Mouse (Mus musculus) embryo, embryonic 11.5 days (tissue): ENCODE results near the gene Ttc7.
A peak's percentile ranks its signal among the peaks of the same experiment; 100 is the strongest.

Experiments
- DNase-seq: peaks from one replicate; pipeline ENCODE4 v3.0.0-alpha.2; 2012; ENCODE audit warnings: low read depth, low spot score

Ttc7 gene

DNA sequence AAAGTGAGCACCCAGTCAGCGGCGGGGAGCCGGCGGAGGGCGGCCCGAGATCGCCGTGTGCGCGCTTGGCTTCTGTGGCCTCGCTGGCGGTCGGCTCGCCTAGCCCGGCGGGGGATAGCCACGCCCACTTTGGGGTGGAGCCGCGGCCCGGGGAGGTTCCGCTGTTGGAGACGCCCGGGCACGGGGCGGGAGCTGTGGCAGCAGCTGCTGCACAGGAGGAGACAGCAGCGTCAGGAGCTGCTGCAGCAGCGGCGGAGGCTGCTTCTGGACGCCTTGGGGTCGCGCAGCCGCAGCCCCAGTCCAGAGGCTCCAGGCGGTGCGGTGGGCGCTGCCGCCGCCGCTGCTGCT lies at the start of gene Ttc7:
Gene Ttc7, plus strand, starts transcription at position 181 of the 348 bp plus-strand sequence.
- DNase-seq = peak; percentile 90

DNA sequence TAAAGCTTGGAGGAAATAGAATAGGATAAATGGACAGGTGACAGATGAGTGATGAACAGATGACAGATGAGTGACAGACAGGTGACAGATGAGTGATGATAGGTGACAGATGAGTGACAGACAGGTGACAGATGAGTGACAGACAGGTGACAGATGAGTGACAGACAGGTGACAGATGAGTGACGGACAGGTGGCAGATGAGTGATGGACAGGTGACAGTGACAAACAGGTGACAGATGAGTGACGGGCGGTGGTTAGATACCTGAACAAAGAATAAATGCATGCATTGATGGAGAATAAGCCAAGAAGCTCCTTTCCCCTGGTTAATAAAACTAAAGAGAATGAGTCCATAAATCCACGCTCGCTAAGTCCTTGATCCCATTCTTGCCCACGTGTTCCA lies 47.7 kb upstream of the Ttc7 start:
- DNase-seq = no peak

DNA sequence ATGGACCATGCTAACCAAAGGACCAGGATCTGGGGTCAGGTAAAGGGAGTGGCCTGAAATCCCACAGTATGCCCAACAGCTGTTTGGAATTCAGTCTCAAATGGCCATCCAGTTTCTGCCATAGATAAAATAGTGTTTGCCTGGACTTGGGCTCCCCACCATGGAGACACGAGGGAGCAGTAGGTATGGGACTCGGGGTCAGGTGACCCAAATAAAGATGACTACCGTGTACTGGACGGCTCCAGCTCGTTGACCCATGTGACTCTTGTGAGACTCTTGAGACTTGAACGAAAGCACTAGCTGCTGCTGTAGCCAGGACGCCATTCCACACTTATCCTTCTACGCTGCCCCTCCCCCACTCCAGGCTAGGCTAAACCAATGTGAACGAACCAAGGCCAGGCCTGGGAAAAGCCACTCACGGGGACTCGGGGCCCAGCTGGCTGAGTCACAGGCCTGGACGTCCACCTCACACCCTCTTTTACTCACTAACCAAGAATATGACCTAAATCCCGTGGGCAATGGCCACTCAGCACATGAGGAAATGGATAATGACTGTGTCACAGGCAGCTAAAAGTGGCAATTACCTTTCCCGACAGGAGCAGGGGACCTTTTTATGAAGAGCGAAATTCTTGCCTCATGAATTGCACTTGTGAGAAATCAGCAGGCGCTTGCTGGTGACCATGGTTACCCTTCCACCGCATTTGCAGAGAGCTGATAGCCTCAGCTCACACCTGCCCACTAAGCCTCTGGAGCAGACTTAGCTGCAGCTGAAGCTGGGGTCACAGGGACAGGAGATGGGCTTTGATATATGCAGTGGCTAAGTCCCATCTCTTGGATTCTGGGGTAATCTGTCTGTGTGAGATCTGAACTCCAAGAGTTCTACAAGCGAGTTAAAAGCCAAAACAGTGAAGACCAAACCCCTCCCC lies 45.7 kb upstream of the Ttc7 start:
- peak; percentile 26 for DNase-seq

DNA sequence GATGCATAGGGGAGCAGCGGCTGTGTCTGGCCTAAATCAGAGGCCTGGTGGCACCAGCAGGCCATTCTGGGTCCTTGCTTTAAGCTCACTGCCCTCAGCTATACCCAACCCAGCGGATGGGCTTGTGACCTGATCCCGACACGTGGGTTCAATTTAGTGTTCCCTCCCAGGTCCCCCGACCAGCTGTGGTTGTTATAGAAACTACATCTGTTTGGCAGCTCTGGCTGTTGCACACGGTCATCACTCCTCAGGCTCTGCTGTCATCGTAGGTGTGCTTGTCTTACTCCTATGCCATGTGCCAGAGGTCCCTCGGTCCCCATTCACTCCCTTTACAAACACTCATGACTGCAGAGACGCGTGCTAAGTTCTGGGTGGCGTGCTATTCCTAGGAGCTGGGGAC lies 44.9 kb upstream of the Ttc7 start:
- DNase-seq = peak; percentile 30

DNA sequence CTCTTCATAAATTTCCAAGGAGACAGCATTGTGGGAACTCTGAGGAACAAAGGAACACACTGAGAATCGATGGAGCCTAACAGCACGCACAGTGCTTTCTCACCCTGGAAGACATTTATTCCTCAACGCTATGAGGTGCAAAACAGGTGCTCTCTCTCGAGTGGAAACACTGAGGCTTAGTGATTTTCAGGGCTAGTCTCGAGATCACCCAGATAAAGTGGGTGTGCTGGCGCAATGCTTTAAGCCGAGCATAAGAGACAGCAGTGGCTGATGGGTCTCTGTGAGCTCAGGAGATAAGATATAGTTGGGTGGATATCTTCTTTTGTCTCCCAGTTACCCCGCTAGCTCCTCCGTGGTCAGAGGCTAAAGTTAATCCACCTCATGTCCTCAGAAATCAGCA lies 36.6 kb upstream of the Ttc7 start:
- DNase-seq = no peak

DNA sequence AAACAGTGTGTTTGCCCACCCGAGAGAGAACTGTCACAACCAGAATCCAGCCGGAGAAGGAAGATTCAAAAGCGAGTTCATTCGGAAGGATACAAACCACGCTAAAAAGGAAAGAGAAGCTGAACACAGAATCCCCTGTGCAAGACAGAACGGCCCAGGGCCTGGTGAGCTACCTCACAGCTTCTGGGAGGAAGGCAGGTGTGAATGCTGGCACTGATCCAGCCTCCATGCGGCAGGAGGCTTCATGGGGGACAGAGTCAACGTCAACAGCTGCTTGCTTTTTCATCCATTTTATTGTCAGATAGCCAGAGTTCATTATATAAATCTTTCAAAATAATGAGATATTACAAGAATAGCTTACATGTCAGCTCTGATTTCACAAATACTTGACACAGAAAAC lies 28.3 kb upstream of the Ttc7 start:
- no peak for DNase-seq

DNA sequence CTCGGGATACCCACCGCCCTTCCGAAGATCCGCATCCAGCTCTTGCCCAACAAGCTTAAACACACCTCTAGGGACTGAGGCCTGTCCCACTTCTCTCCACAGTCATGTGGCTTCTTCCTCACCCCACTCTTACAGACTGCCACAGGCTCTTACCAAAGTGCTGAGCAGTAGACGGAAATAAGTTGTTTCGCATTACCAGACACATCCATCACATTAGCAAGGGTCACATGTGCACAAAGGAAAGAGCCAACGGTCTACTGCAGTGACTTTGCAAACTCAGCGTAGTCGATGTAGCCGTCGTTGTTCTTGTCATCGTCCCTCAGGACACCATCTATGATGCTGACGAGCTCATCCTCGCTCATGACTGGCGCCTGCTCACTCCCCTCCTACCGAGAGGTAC lies 27.0 kb upstream of the Ttc7 start:
- no peak for DNase-seq

DNA sequence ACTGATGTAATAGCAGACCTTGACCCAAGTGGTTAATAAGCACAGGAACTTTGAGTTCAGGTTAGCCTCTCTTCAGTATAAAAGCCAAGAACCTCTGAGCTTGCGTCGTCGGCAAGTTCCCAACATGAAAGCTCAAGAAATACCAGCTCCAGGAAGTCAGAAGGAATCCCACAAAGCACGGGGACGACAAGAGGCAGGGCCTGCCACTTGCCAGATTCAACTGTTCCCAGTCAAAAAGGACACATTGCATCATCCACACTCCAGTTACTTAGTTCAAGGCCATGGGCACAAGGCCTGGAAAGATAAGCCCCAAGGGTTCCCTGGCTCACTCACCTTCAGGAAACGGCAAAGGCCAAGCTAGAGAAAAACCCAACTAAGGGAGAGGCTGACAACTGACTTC lies 19.3 kb upstream of the Ttc7 start:
- no peak for DNase-seq

DNA sequence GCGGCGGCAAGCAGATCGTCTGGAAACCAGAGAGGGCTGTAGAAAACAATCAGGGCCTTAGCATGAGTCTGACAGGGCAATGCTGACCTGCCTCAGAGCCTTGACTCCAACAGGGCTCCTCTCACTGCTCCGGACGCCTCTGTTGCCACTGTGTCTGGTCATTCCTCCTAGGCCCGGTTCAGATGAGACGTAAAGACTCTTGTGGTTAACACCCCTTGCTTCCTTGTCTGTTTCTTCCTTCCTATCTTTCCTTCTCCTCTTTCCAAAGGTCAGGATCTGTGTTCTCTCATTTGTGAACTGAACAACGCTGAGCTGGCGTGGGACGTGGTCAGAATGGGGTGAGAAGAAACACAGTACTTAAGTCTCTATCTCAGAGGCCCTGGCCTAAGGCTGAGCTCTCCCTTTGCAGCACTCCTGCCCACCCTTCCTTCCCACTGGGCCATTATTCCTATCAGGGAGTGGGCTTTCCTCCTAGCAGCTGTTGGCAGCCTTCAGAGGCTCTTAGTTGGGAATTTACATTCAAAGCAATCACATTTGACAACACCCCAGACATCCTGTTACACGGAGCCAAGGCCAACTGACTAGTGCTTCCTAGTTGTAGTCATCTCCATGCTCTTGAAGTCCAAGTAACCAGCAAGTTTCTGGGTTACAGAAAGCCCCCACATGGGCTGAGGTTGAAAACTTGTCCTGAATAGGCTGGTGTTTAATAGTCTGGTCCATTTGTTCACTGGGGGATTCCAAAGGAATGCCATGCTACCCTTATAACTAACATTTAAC lies 18.4 kb upstream of the Ttc7 start:
- no peak for DNase-seq

DNA sequence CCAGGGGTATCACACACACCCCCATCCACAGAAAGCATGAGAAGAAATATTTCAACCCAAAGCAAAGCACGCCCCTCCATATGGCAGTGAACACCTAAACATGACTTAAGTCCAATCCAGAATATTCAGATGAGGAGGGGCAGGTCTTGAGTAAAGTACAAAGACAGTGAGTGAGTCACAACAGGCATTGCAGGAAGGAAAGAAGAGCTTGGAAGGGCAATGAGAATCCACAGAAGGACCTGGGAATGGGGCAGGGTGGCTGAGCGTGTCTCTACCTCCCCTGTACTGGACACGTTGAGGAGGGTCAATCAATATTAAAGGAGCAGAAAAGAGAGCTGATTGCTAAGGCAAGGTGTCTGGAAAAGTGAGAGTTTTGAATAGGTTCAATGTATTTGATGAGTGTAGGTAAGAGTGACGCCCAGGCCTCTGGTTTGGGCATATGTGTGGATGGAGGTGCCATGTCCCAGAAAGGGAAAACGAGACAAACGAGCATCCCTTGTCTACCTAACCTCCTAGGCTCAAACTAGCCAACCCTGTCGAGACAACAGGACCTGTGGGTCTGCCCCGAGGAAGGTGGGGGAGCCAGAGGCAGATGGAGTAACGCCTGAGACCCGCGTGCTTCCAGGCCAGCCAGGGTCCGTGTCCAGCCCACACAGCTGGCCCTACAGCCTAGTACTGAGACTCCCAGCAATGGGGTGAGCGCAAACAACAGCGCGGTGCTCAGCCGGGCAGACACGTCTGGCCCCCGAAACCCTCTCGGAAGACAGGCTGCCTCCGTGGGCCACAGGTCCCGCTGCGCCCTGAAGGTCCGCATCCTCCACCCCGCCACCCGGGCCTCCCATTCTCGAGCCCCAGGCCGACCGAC lies 17.5 kb upstream of the Ttc7 start:
- DNase-seq = no peak

DNA sequence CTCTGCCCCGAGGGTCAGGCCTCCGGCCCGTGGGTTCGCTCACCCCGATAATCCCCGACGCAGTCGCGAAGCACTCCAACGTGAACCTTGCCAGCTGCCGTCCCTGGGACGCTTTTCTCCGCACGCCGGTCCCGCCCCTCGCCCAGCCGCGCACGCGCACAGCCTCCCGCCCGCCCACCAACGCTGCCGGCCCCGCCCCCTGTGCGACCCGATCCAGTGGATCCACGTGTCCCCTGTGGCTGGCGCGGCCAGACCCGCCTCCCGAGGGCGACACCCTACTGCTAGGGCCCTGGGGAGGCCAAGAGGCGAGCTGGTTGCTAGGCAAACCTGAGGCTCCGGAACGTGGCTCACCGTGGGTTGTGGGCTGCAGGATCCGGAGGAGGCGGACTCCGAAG lies 16.9 kb upstream of the Ttc7 start, which contains the start of gene Mcfd2:
Gene Mcfd2, minus strand, starts transcription at position 144 of the 395 bp plus-strand sequence.
- DNase-seq = peak; percentile 82

DNA sequence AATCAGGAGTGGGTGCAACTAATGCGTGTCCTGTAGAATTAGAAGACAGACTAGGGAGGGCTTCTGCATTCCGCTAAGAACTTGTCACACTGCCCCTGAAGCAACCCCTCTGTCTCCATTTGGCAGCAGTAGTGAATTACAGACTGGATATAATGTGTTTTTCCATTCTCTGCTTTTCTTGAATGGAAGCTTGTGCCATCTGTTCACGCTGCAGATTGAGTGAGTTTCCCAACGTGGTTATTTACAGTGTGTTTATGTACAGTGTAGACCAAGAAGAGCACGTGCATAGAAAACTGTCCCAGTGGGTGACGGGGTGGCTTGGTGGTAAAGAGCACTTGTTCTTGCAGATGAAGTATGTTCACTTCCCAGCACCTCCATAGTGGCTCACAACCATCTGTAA lies 13.2 kb upstream of the Ttc7 start:
- DNase-seq = no peak

DNA sequence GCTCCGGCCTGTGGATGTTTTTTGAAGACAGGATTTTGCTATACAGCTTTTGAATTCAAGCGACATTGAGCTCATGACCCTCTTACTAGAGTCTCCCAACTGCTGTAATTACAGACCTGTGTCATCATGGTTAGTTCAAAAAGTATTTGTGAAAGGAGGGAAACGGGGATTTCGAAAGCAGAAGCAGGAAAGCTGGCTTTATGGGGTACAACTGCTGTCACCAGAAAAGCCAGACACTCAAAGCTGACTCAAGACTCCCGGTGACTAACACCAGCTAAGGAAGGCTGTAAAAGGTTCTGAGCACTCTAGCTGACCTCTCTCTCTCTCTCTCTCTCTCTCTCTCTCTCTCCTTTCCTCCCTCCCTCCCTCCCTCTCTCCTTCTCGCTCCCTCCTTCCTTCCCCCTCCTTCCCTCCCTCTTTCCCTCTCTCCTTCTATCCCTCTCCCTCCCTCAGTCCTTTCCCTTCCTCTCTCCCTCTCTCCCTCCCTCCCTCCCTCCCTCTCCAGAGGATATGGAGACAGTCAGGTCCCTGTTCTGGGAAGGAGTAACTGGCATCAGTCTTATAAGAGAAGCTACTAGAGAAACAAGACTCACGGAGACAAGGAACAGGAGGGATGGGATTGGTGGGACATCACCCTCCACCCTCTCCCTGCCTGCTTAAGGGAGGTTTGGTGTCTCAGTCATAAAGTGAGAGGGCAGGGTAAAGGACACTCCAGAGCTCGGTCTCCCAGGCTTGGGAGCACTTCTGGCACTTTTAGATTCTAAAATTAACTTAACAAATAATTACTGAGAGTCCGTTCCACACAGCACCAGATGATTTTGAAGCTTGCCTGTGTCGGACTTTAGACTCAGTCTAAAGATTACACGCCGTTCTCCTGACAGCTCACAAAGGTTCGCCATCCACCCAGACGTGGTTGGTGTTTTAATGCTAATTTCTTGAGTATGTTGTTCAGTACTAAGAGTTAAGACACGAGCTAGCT lies 7.0 kb upstream of the Ttc7 start:
- DNase-seq = no peak

DNA sequence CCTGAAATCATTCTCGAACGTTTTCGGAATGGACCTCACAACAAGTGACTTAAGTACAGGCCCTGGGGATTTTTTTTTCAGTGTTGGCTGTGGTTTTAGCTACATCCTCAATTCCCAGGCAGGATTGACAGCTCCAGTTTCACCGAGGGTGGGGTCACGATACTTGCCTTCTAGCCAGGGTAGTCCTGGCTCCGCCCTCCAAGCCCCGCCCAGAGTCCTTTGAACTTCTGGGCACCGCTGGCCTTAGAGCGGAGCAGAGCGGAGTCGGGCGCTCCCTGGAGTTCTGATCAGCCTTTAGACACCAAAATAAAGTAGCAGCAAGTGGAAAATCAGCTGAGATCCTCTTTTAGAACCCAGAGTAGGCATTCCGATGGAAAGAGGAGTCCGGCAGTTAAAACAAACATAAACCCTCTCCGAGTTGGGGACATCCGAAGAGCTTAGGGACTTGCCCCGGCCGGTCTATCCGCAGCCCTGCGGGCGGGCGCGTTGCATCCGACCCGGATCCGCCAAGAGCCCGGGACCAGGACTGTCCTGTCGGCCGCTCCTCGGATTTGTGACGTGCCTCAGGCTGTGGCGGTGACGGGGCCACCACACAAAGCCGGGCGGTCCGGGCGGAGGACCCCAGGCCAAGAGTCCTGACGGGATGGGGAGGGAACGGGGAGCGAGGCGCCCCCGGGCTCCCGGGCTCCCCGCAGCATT lies 530 bp upstream of the Ttc7 start:
- DNase-seq = peak; percentile 79

DNA sequence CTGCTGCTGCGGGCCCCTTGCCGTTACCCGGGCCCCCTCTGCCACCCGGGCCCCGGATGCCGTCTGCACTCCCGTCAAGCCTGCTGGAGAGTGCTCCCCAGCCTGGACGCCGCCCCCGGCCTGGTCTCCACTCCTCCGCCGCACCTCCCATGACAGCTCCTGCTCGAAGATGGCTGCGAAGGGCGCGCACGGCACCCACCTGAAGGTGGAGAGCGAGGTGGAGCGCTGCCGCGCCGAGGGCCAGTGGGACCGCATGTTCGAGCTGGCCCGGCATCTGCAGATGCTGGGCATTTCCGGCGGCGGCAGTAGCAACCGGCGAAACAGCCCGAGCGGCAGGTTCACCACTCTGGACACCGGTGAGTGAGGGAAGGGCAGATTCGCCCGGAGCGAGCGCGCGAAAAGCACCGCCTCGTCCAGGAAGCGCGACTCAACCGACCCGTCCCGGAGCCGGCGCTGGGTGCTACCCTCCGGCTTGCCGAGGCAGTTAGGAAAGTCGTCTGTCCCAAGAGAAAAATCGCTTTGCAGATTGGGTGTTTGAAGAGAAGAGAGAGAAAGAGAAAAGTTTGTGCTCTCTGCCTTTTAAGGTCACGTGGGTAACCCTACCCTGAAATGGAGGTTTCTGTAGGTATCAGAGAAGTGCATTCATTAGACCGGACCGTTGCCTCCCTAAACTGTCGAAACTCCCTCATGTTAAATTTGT lies 519 bp downstream of the Ttc7 start:
- peak; percentile 40 for DNase-seq

DNA sequence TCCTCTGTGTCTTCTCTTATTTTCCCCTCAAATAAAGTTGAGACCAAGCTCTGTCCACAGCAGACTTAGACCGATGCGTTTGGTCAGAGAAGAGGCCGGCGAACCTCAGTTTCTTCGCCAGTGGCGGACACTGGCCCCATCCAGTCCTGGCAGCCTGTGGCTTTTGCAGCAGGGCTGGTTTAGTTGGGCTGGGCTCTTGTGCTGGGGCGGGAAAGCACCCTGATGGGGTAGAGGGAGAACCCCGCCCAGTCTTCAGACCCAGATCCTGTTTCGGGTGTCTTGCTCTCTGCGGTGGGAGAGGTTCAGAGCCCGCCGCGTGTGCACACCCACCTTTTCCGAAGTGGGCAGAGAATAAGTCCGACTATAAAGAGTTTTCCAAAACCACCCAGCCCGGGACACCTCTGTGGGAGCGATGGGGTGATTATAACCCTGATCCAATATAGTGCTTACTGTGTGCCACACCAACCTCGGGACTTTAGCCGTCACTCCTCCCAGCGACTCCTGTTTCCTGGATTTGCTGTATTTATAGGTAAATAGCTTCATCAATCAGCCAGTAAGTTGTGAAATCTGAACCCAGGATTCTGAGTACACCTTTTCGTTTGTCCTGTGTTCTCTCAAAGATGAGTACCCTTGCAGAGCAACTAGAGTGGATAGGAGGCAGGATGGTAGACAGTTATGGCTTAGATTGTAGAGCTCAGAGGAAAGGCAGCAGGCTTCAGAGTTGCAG lies 1.2 kb downstream of the Ttc7 start:
- no peak for DNase-seq

DNA sequence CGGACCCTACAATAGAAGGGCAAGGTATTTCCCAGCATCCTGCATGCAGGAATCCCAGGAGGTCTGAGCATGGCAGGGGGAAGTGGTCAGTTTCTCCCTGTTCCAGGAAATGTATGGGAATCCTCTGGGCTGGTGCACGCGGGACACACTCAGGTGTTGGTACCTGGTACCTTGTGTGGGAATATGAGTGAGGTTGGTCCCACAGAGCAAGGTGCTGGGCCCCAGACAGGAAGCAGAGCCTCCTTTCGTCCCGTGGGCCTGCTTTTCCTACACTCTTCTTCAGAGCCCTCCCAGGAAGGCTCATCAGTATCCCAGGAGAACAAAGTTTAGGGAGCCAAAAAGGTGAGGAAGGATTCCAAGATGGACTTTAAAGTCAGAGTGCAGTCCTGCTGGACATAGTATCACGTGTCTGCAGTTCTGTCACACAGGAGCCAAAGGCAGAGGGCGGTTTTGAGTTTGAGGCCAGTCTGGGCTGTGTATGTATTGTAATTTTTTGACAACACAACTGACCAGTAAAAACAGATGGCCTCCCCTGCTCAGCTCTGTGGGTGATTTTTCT lies 1.9 kb downstream of the Ttc7 start:
- DNase-seq = no peak

DNA sequence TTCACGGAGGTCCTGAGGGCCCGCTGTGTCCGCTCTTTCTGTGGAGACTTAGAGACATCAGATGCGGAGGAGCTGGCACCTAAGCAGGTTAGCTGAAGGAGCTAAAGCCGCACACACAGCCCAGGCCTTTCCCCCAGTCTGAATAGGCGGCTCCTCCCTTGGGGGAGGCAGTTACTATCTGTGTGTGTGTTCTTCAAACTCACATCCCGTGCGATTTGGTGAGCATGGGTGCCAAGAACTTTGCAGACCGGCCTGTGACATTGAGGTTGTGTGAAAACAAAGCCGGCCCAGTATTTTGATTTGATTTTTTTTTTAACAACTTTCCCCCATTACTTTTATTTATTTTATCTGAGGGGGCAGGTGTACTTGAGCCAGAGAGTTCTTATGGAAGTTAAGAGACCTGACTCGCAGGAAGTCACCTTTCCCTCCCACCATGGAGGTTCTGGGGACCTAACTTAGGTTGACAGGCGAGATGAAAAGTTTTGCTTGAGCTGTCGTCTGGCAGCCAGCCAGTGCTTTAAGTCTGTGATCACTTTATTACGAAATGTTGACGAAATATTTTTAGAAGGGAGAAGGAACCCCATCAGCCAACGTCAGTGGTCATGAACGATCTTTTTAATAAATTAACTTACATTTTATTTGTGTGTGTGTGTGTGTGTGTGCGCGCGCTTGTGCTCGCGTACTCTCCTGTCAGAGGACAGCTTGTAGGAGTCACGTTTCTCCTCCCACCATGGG lies 3.2 kb downstream of the Ttc7 start:
- DNase-seq = no peak
